ENCODE assay signal across 34 mouse cellular contexts in the genomic region with DNA sequence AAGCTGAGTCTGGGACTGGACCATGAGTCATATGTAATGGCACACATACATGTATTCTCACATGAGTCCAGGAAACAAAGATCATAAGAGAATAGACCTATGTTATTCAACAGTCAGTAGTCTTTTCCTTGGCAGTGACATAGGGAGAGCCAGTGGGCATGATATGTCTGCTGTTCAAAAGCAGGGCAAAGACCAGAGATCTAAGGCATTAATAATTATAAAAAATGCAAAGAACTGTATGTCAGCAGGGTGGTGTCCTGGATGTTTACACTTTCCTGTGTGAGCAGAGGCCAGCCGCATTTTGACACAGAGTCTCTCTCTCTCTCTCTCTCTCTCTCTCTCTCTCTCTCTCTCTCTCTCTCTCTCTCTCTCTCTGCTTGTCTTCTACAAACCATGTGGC. TPM values are rescaled to one million over a fixed set of nuclear protein-coding genes. Genes with fewer than 3 reads are reported as not detected.
"Had no signal": no experiment of that assay in that cellular context is flagged by ENCODE, and none has a peak within 500 bp of the region (broad histone marks: within the 10 kb centered on the region; RNA-seq: fewer than 3 reads in every experiment).

A gene (plus strand): TSS at position 301 of the 400 bp plus-strand sequence.

- ATAC-seq: forebrain, embryonic 13.5 days; forebrain, embryonic 14.5 days; forebrain, embryonic 15.5 days; forebrain, embryonic 16.5 days; forebrain, postnatal 0 days had no signal

- H3K4me3 ChIP-seq: embryonic facial prominence, embryonic 10.5 days; embryonic facial prominence, embryonic 12.5 days; embryonic facial prominence, embryonic 13.5 days; embryonic facial prominence, embryonic 15.5 days; erythroblast, embryonic 14.5 days; forebrain, embryonic 10.5 days; forebrain, embryonic 12.5 days; forebrain, embryonic 13.5 days; forebrain, embryonic 15.5 days; gastrocnemius, adult 2 months; heart, adult 2 months had no signal

- DNase-seq: cerebellum, adult 2 months; cerebellum, adult 8-10 months; cerebellum, adult 9-10 months; cerebellum, adult 9-11 months; cerebellum, postnatal 10 days; cerebellum, postnatal 14 days; cerebellum, postnatal 25 days; cerebellum, postnatal 36 days; embryo, embryonic 11 days; forebrain, postnatal 0 days; gastrocnemius, adult 2 months; gastrocnemius, postnatal 10 days; gastrocnemius, postnatal 14 days; gastrocnemius, postnatal 25 days; gastrocnemius, postnatal 36 days; heart, adult 18-20 months; heart, adult 2 months had no signal

- H3K9ac ChIP-seq: embryonic facial prominence, embryonic 12.5 days; embryonic facial prominence, embryonic 13.5 days; embryonic facial prominence, embryonic 15.5 days; forebrain, embryonic 12.5 days; forebrain, embryonic 13.5 days; forebrain, embryonic 15.5 days; forebrain, postnatal 0 days had no signal

- H3K27ac ChIP-seq: embryonic facial prominence, embryonic 10.5 days; embryonic facial prominence, embryonic 12.5 days; embryonic facial prominence, embryonic 13.5 days; embryonic facial prominence, embryonic 15.5 days; forebrain, embryonic 10.5 days; forebrain, embryonic 12.5 days; forebrain, embryonic 13.5 days; forebrain, embryonic 15.5 days; gastrocnemius, adult 2 months; heart, adult 2 months had no signal

- H3K4me1 ChIP-seq: embryonic facial prominence, embryonic 10.5 days; embryonic facial prominence, embryonic 12.5 days; embryonic facial prominence, embryonic 13.5 days; embryonic facial prominence, embryonic 15.5 days; forebrain, embryonic 10.5 days; forebrain, embryonic 12.5 days; forebrain, embryonic 13.5 days; forebrain, embryonic 15.5 days had no signal

- H3K4me2 ChIP-seq: embryonic facial prominence, embryonic 12.5 days; embryonic facial prominence, embryonic 13.5 days; embryonic facial prominence, embryonic 15.5 days; forebrain, embryonic 12.5 days; forebrain, embryonic 13.5 days; forebrain, embryonic 15.5 days had no signal

- H3K36me3 ChIP-seq: embryonic facial prominence, embryonic 10.5 days; embryonic facial prominence, embryonic 12.5 days; embryonic facial prominence, embryonic 13.5 days; embryonic facial prominence, embryonic 15.5 days; forebrain, embryonic 10.5 days; forebrain, embryonic 12.5 days; forebrain, embryonic 15.5 days had no signal

- H3K9me3 ChIP-seq: embryonic facial prominence, embryonic 10.5 days; embryonic facial prominence, embryonic 12.5 days; embryonic facial prominence, embryonic 13.5 days; embryonic facial prominence, embryonic 15.5 days; forebrain, embryonic 10.5 days; forebrain, embryonic 12.5 days; forebrain, embryonic 13.5 days; forebrain, embryonic 15.5 days had no signal

- H3K27me3 ChIP-seq: embryonic facial prominence, embryonic 12.5 days; embryonic facial prominence, embryonic 13.5 days; embryonic facial prominence, embryonic 15.5 days; forebrain, embryonic 12.5 days; forebrain, embryonic 13.5 days; forebrain, embryonic 15.5 days had no signal

RNA-seq across cellular contexts. Expression of the gene that starts here (rescaled TPM):
- polyA plus RNA-seq: cerebellum, adult 2 months; cortical plate, adult 2 months; embryonic facial prominence, embryonic 10.5 days; embryonic facial prominence, embryonic 11.5 days; embryonic facial prominence, embryonic 12.5 days; embryonic facial prominence, embryonic 13.5 days; embryonic facial prominence, embryonic 14.5 days; embryonic facial prominence, embryonic 15.5 days; erythroblast, embryonic 14.5 days; forebrain, embryonic 10.5 days; forebrain, embryonic 11.5 days; forebrain, embryonic 12.5 days; forebrain, embryonic 13.5 days; forebrain, embryonic 14.5 days; forebrain, embryonic 15.5 days; forebrain, embryonic 16.5 days; forebrain, postnatal 0 days; frontal cortex, adult 2 months; gonadal fat pad, adult 2 months; heart, adult 2 months had no signal
